Mouse (Mus musculus) stomach, postnatal 0 days (tissue): ENCODE results near the gene Ddr2.

Source experiments
- CTCF ChIP-seq: IDR thresholded peaks from 2 replicates; pipeline ENCODE4 v1.5.1; 2016; ENCODE audit warnings: antibody characterized with exemption, low read depth, mild to moderate bottlenecking, moderate library complexity
- EP300 ChIP-seq: optimal IDR thresholded peaks from 2 replicates; pipeline ENCODE3; 2016; ENCODE audit warnings: antibody characterized with exemption

GRCm38 (mm10) chr1:169931698-169932097 is 178.9 kb downstream of the Ddr2 start:
- TF ChIP-seq CTCF (no peak), EP300 (no peak)
